In the genomic region with DNA sequence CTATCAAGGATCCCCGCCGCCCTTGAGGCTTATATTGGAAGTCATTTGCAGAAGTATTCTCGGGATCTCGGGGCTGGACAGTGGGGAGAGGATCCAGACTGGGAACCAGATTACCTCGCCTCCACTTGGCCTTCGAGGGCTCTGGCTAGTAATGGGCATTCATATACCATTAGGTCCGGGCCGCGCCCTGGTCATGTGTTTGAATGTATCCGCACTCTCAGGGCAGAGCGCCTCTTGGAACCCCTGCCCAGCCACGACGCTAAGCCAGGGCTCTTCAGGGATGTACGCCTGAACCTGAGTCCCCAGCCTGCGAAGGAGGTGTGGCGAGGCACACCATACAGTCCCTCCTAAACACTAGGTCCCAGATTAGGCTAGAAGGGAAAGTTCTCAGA, we compare ENCODE assay signal across 7 mouse cellular contexts. TPM values are rescaled to one million over a fixed set of nuclear protein-coding genes. Genes with fewer than 3 reads are reported as not detected.
DNase-seq lines count a peak whose midpoint lies in the region; ATAC-seq and TF ChIP-seq lines count a peak whose summit lies in the region.

No protein-coding gene starts in this region.

- peak; percentile 36 for ATAC-seq in forebrain, embryonic 13.5 days
- ATAC-seq in limb, embryonic 14.5 days (ENCODE audit: low FRiP score, low read depth) = no peak
- ATAC-seq in megakaryocyte-erythroid progenitor cell, adult 5-6 weeks (replicated peaks; ENCODE audit: low FRiP score, low TSS enrichment, poor library complexity, severe bottlenecking) = no peak

- no peak for TF ChIP-seq POLR2A in thymus, adult 2 months (IDR thresholded peaks at IDR 0.05; ENCODE audit: control insufficient read depth, extremely low read depth, insufficient read depth, low read length, poor library complexity)
- no peak for TF ChIP-seq POLR2A in limb, embryonic 14.5 days (IDR thresholded peaks at IDR 0.05; ENCODE audit: borderline replicate concordance, extremely low read depth, insufficient read depth, insufficient read length)

- peak overlapping the region; percentile 63 for H3K4me2 ChIP-seq in forebrain, embryonic 13.5 days
- H3K4me2 ChIP-seq in limb, embryonic 14.5 days (replicated peaks; ENCODE audit: low read depth, low read length, severe bottlenecking) = peak overlapping the region; percentile 70

- peaks cover 12% of the 10 kb centered on the region for H3K4me1 ChIP-seq in thymus, adult 2 months (replicated peaks; ENCODE audit: control insufficient read depth, insufficient read depth, low read length)
- no peaks in the 10 kb centered on the region; the same call in 1 of the 2 replicates for H3K4me1 ChIP-seq in forebrain, embryonic 13.5 days
- peaks cover 2% of the 10 kb centered on the region; the same call in 1 of the 2 replicates for H3K4me1 ChIP-seq in limb, embryonic 14.5 days (ENCODE audit: control insufficient read depth, insufficient read depth, low read length)

- H3K27ac ChIP-seq in thymus, adult 2 months (ENCODE audit: control insufficient read depth, insufficient read depth, low read length) = no peak overlapping the region
- H3K27ac ChIP-seq in forebrain, embryonic 13.5 days = peak overlapping the region; percentile 10; the same call in 1 of the 2 replicates
- no peak overlapping the region for H3K27ac ChIP-seq in limb, embryonic 14.5 days (replicated peaks; ENCODE audit: low read depth, low read length)

- peak overlapping the region; percentile 48; the same call in 1 of the 2 replicates for H3K4me3 ChIP-seq in thymus, adult 2 months (ENCODE audit: control insufficient read depth, insufficient read depth, low read length)
- H3K4me3 ChIP-seq in forebrain, embryonic 13.5 days = peak overlapping the region; percentile 52
- peak overlapping the region; percentile 38 for H3K4me3 ChIP-seq in limb, embryonic 14.5 days (replicated peaks; ENCODE audit: low read length)

- DNase-seq in thymus, adult 2 months = no peak
- DNase-seq in thymus, postnatal 4 days = no peak
- no peak for DNase-seq in limb, embryonic 14.5 days (ENCODE audit: low spot score)
- DNase-seq in adrenal gland, adult 2 months = no peak
- DNase-seq in lung, postnatal 4 days = no peak

- no peaks in the 10 kb centered on the region for H3K9me3 ChIP-seq in forebrain, embryonic 13.5 days (replicated peaks)
- no peaks in the 10 kb centered on the region for H3K9me3 ChIP-seq in limb, embryonic 14.5 days (ENCODE audit: control insufficient read depth, low read length)

- 34% methylated on average over 16 of the region's 16 CpGs for WGBS in thymus, adult 2 months
- 25% methylated on average over 16 of the region's 16 CpGs for WGBS in forebrain, embryonic 13.5 days
- WGBS in limb, embryonic 14.5 days = 23% methylated on average over 15 of the region's 16 CpGs

- H3K27me3 ChIP-seq in thymus, adult 2 months (ENCODE audit: control insufficient read depth, insufficient read depth, low read length) = no peaks in the 10 kb centered on the region; the same call in 1 of the 2 replicates
- H3K27me3 ChIP-seq in forebrain, embryonic 13.5 days = 0 out of 2 replicates have a peak, but pooled peaks cover 5% of the 10 kb centered on the region
- H3K27me3 ChIP-seq in limb, embryonic 14.5 days (ENCODE audit: control insufficient read depth, insufficient read depth, low read length) = peaks cover 9% of the 10 kb centered on the region; the same call in 1 of the 2 replicates

- no peak for TF ChIP-seq CTCF in thymus, adult 2 months (IDR thresholded peaks at IDR 0.05; ENCODE audit: borderline replicate concordance, control insufficient read depth, extremely low read depth, insufficient read depth, low read length, poor library complexity)

- H3K36me3 ChIP-seq in thymus, adult 2 months (ENCODE audit: control insufficient read depth, insufficient read depth, low read length) = no peaks in the 10 kb centered on the region
- H3K36me3 ChIP-seq in forebrain, embryonic 13.5 days (ENCODE audit: poor library complexity, severe bottlenecking) = no peaks in the 10 kb centered on the region
- H3K36me3 ChIP-seq in limb, embryonic 14.5 days (ENCODE audit: control insufficient read depth, insufficient read depth, low read length) = no peaks in the 10 kb centered on the region

- peak overlapping the region; percentile 73 for H3K9ac ChIP-seq in forebrain, embryonic 13.5 days
- 0 out of 2 replicates have a peak overlapping the region, but pooled peaks have one; percentile 40 for H3K9ac ChIP-seq in limb, embryonic 14.5 days (ENCODE audit: low read depth, low read length, severe bottlenecking)

RNA-seq across cellular contexts. Expression of gene Avpr2, which starts 10.9 kb away (rescaled TPM):
- polyA plus RNA-seq in thymus, adult 2 months (2012; rRNA removed) = 0.06 and 0.26 TPM in 2 replicates
- 0.15 and 0.24 TPM in 2 replicates for polyA plus RNA-seq in forebrain, embryonic 13.5 days (2015; fragmentation: Nextera tagmentation; extraction: Ambion mirVana)
- 0.03 TPM in 1 of 2 replicates, not detected in the other for polyA plus RNA-seq in limb, embryonic 14.5 days (2012; rRNA removed)
- polyA plus RNA-seq in limb, embryonic 14.5 days (2014; fragmentation: Nextera tagmentation; extraction: Ambion mirVana) = 0.10 TPM in 1 of 2 replicates, not detected in the other
- total RNA-seq in megakaryocyte-erythroid progenitor cell, adult 5-6 weeks (2014; fragmentation: Nextera tagmentation) = not detected in 2 replicates
- total RNA-seq in megakaryocyte-erythroid progenitor cell, adult 5-6 weeks (2017) = not detected in 2 replicates
- not detected for total RNA-seq in adrenal gland, adult 2 months (2021)
- not detected in 2 replicates for polyA plus RNA-seq in adrenal gland, adult 2 months (2012; rRNA removed)

RNA-seq across cellular contexts. Expression of gene L1cam, which starts 14.9 kb away (rescaled TPM):
- polyA plus RNA-seq in thymus, adult 2 months (2012; rRNA removed) = 7.1 and 7.5 TPM in 2 replicates
- polyA plus RNA-seq in forebrain, embryonic 13.5 days (2015; fragmentation: Nextera tagmentation; extraction: Ambion mirVana) = 42.7 and 45.4 TPM in 2 replicates
- 7.8 and 8.6 TPM in 2 replicates for polyA plus RNA-seq in limb, embryonic 14.5 days (2012; rRNA removed)
- 2.9 and 4.6 TPM in 2 replicates for polyA plus RNA-seq in limb, embryonic 14.5 days (2014; fragmentation: Nextera tagmentation; extraction: Ambion mirVana)
- not detected in 2 replicates for total RNA-seq in megakaryocyte-erythroid progenitor cell, adult 5-6 weeks (2014; fragmentation: Nextera tagmentation)
- 0.15 and 2.0 TPM in 2 replicates for total RNA-seq in megakaryocyte-erythroid progenitor cell, adult 5-6 weeks (2017)
- total RNA-seq in adrenal gland, adult 2 months (2021) = 1 to 10 TPM; 8.6 to 9.7 TPM
- polyA plus RNA-seq in adrenal gland, adult 2 months (2012; rRNA removed) = 2.6 and 4.4 TPM in 2 replicates

RNA-seq across cellular contexts. Expression of gene Arhgap4, which starts 40.6 kb away (rescaled TPM):
- polyA plus RNA-seq in thymus, adult 2 months (2012; rRNA removed) = 574 and 583 TPM in 2 replicates
- polyA plus RNA-seq in forebrain, embryonic 13.5 days (2015; fragmentation: Nextera tagmentation; extraction: Ambion mirVana) = 1.7 and 2.0 TPM in 2 replicates
- polyA plus RNA-seq in limb, embryonic 14.5 days (2012; rRNA removed) = 8.8 and 9.3 TPM in 2 replicates
- polyA plus RNA-seq in limb, embryonic 14.5 days (2014; fragmentation: Nextera tagmentation; extraction: Ambion mirVana) = 2.7 and 3.7 TPM in 2 replicates
- 27.6 and 32.5 TPM in 2 replicates for total RNA-seq in megakaryocyte-erythroid progenitor cell, adult 5-6 weeks (2014; fragmentation: Nextera tagmentation)
- total RNA-seq in megakaryocyte-erythroid progenitor cell, adult 5-6 weeks (2017) = 13.7 and 20.1 TPM in 2 replicates
- 1 to 10 TPM; 3.2 to 4.0 TPM for total RNA-seq in adrenal gland, adult 2 months (2021)
- polyA plus RNA-seq in adrenal gland, adult 2 months (2012; rRNA removed) = 9.9 and 11.1 TPM in 2 replicates

RNA-seq across cellular contexts. Expression of gene Naa10, which starts 40.7 kb away (rescaled TPM):
- polyA plus RNA-seq in thymus, adult 2 months (2012; rRNA removed) = 82.0 and 102 TPM in 2 replicates
- 127 and 132 TPM in 2 replicates for polyA plus RNA-seq in forebrain, embryonic 13.5 days (2015; fragmentation: Nextera tagmentation; extraction: Ambion mirVana)
- 114 and 128 TPM in 2 replicates for polyA plus RNA-seq in limb, embryonic 14.5 days (2012; rRNA removed)
- 112 and 117 TPM in 2 replicates for polyA plus RNA-seq in limb, embryonic 14.5 days (2014; fragmentation: Nextera tagmentation; extraction: Ambion mirVana)
- 224 and 245 TPM in 2 replicates for total RNA-seq in megakaryocyte-erythroid progenitor cell, adult 5-6 weeks (2014; fragmentation: Nextera tagmentation)
- 150 TPM in 2 replicates for total RNA-seq in megakaryocyte-erythroid progenitor cell, adult 5-6 weeks (2017)
- total RNA-seq in adrenal gland, adult 2 months (2021) = 10 to 100 TPM; 69.6 to 93.8 TPM
- 53.6 and 56.1 TPM in 2 replicates for polyA plus RNA-seq in adrenal gland, adult 2 months (2012; rRNA removed)

RNA-seq across cellular contexts. Expression of gene Renbp, which starts 49.6 kb away (rescaled TPM):
- 13.7 and 16.1 TPM in 2 replicates for polyA plus RNA-seq in thymus, adult 2 months (2012; rRNA removed)
- polyA plus RNA-seq in forebrain, embryonic 13.5 days (2015; fragmentation: Nextera tagmentation; extraction: Ambion mirVana) = 7.2 and 8.9 TPM in 2 replicates
- polyA plus RNA-seq in limb, embryonic 14.5 days (2012; rRNA removed) = 29.6 and 33.7 TPM in 2 replicates
- 34.0 and 39.3 TPM in 2 replicates for polyA plus RNA-seq in limb, embryonic 14.5 days (2014; fragmentation: Nextera tagmentation; extraction: Ambion mirVana)
- total RNA-seq in megakaryocyte-erythroid progenitor cell, adult 5-6 weeks (2014; fragmentation: Nextera tagmentation) = 3.3 and 7.6 TPM in 2 replicates
- 6.9 and 11.0 TPM in 2 replicates for total RNA-seq in megakaryocyte-erythroid progenitor cell, adult 5-6 weeks (2017)
- total RNA-seq in adrenal gland, adult 2 months (2021) = 10 to 100 TPM; 20.2 to 29.6 TPM
- 3.1 and 4.3 TPM in 2 replicates for polyA plus RNA-seq in adrenal gland, adult 2 months (2012; rRNA removed)

Comparison
In these comparisons a context has a peak if more than half of its experiments do, and no peak if none do; other contexts are left out.
1. RNA of gene Arhgap4, which starts 40.6 kb away (polyA plus RNA-seq): 574 to 583 TPM in thymus, adult 2 months; 9.9 to 11.1 TPM in adrenal gland, adult 2 months, 2.7 to 9.3 TPM in limb, embryonic 14.5 days and 1.7 to 2.0 TPM in forebrain, embryonic 13.5 days; every median in the first group is over 10 times any median in the second.
2. Peak in every context shown above with its lines, with median percentiles within 50 percentile points of each other: H3K4me3 ChIP-seq.